Comparison of ENCODE assay signal across 13 mouse cellular contexts in genomic region chr11:102070426-102070825, GRCm38 (mm10). TPM values are rescaled to one million over a fixed set of nuclear protein-coding genes. Genes with fewer than 3 reads are reported as not detected.
A peak's percentile ranks its signal among the peaks of the same experiment; 100 is the strongest.
DNase-seq lines count a peak whose midpoint lies in the region; ATAC-seq and TF ChIP-seq lines count a peak whose summit lies in the region.
"Had no signal": no experiment of that assay in that cellular context is flagged by ENCODE, and none has a peak within 500 bp of the region (broad histone marks: within the 10 kb centered on the region; RNA-seq: fewer than 3 reads in every experiment).

No protein-coding gene starts in this region.

- H3K27ac ChIP-seq in kidney, embryonic 16.5 days (ENCODE audit: low read length) = no peak overlapping the region
- H3K27ac ChIP-seq in kidney, adult 2 months (ENCODE audit: insufficient read depth, low read depth, low read length) = no peak overlapping the region
- no peak overlapping the region for H3K27ac ChIP-seq in embryonic facial prominence, embryonic 11.5 days (replicated peaks; ENCODE audit: low read depth, low read length)
- H3K27ac ChIP-seq in forebrain, embryonic 14.5 days (ENCODE audit: low read depth, low read length) = peak overlapping the region; percentile 46; the same call in 1 of the 2 replicates
- no peak overlapping the region for H3K27ac ChIP-seq in limb, embryonic 13.5 days

- H3K9ac ChIP-seq in kidney, embryonic 16.5 days (replicated peaks; ENCODE audit: low read length) = no peak overlapping the region; the same call in 1 of the 2 replicates
- no peak overlapping the region for H3K9ac ChIP-seq in embryonic facial prominence, embryonic 11.5 days (replicated peaks; ENCODE audit: low read length)
- H3K9ac ChIP-seq in forebrain, embryonic 14.5 days (ENCODE audit: low read length) = no peak overlapping the region; the same call in 1 of the 2 replicates
- no peak overlapping the region for H3K9ac ChIP-seq in limb, embryonic 13.5 days

- no peak for TF ChIP-seq CTCF in kidney, adult 2 months (conservative IDR thresholded peaks at IDR 0.05; ENCODE audit: insufficient read depth, insufficient read length, low read depth, low read length)

- peaks cover 10% of the 10 kb centered on the region; the same call in 1 of the 2 replicates for H3K4me1 ChIP-seq in kidney, embryonic 16.5 days (ENCODE audit: insufficient read depth, low read length)
- no peaks in the 10 kb centered on the region for H3K4me1 ChIP-seq in kidney, adult 2 months (ENCODE audit: control insufficient read depth, insufficient read depth, low read length)
- peaks cover 3% of the 10 kb centered on the region; the same call in 1 of the 2 replicates for H3K4me1 ChIP-seq in embryonic facial prominence, embryonic 11.5 days (ENCODE audit: control insufficient read depth, insufficient read depth, low read length)
- no peaks in the 10 kb centered on the region for H3K4me1 ChIP-seq in forebrain, embryonic 14.5 days (ENCODE audit: control insufficient read depth, insufficient read depth, low read length)
- peaks cover 15% of the 10 kb centered on the region for H3K4me1 ChIP-seq in limb, embryonic 13.5 days
- H3K4me1 ChIP-seq: megakaryocyte, embryonic 14.5 days had no signal

- WGBS in kidney, embryonic 16.5 days = 7% methylated on average over 13 of the region's 13 CpGs
- WGBS in kidney, adult 2 months = 18% methylated on average over 13 of the region's 13 CpGs
- 3% methylated on average over 13 of the region's 13 CpGs for WGBS in embryonic facial prominence, embryonic 11.5 days
- WGBS in forebrain, embryonic 14.5 days = 5% methylated on average over 13 of the region's 13 CpGs
- 4% methylated on average over 13 of the region's 13 CpGs for WGBS in limb, embryonic 13.5 days

- H3K4me2 ChIP-seq in kidney, embryonic 16.5 days (replicated peaks; ENCODE audit: low read depth, low read length) = peak overlapping the region; percentile 33
- peak overlapping the region; percentile 7; the same call in 1 of the 2 replicates for H3K4me2 ChIP-seq in embryonic facial prominence, embryonic 11.5 days (ENCODE audit: low read depth, low read length)
- peak overlapping the region; percentile 3 for H3K4me2 ChIP-seq in forebrain, embryonic 14.5 days (ENCODE audit: low read length)
- peak overlapping the region; percentile 38 for H3K4me2 ChIP-seq in limb, embryonic 13.5 days (replicated peaks)

- no peak overlapping the region for H3K4me3 ChIP-seq in kidney, embryonic 16.5 days (ENCODE audit: low read length)
- no peak overlapping the region for H3K4me3 ChIP-seq in kidney, adult 2 months (ENCODE audit: insufficient read depth, low read depth, low read length)
- H3K4me3 ChIP-seq in embryonic facial prominence, embryonic 11.5 days (ENCODE audit: low read depth, low read length) = no peak overlapping the region
- H3K4me3 ChIP-seq in forebrain, embryonic 14.5 days (ENCODE audit: low read depth, low read length) = no peak overlapping the region
- no peak overlapping the region for H3K4me3 ChIP-seq in limb, embryonic 13.5 days
- H3K4me3 ChIP-seq: megakaryocyte, embryonic 14.5 days had no signal

- H3K9me3 ChIP-seq in kidney, embryonic 16.5 days (ENCODE audit: low read length) = no peaks in the 10 kb centered on the region
- no peaks in the 10 kb centered on the region for H3K9me3 ChIP-seq in embryonic facial prominence, embryonic 11.5 days (replicated peaks; ENCODE audit: control insufficient read depth, low read length)
- H3K9me3 ChIP-seq in forebrain, embryonic 14.5 days (replicated peaks; ENCODE audit: control insufficient read depth, low read length) = no peaks in the 10 kb centered on the region
- no peaks in the 10 kb centered on the region for H3K9me3 ChIP-seq in limb, embryonic 13.5 days
- H3K9me3 ChIP-seq: G1E; megakaryocyte, embryonic 14.5 days had no signal

- H3K27me3 ChIP-seq in kidney, embryonic 16.5 days (ENCODE audit: insufficient read depth, low read length) = no peaks in the 10 kb centered on the region
- H3K27me3 ChIP-seq in kidney, adult 2 months (replicated peaks; ENCODE audit: control insufficient read depth, insufficient read depth, low read length) = no peaks in the 10 kb centered on the region
- no peaks in the 10 kb centered on the region for H3K27me3 ChIP-seq in embryonic facial prominence, embryonic 11.5 days (ENCODE audit: control insufficient read depth, insufficient read depth, low read length)
- H3K27me3 ChIP-seq in forebrain, embryonic 14.5 days (replicated peaks; ENCODE audit: control insufficient read depth, insufficient read depth, low read length) = no peaks in the 10 kb centered on the region
- peaks cover 11% of the 10 kb centered on the region; the same call in 1 of the 2 replicates for H3K27me3 ChIP-seq in limb, embryonic 13.5 days

- 0 out of 2 replicates have a peak, but pooled peaks have one; percentile 63 for ATAC-seq in kidney, embryonic 16.5 days (ENCODE audit: low FRiP score, low TSS enrichment)
- no peak for ATAC-seq in embryonic facial prominence, embryonic 11.5 days (replicated peaks; ENCODE audit: insufficient number of reproducible peaks, low FRiP score, low TSS enrichment, low read depth)
- ATAC-seq in forebrain, embryonic 14.5 days = no peak
- ATAC-seq in limb, embryonic 13.5 days (ENCODE audit: low FRiP score, low read depth) = peak; percentile 66
- no peak for ATAC-seq in erythroid progenitor cell, adult 5-6 weeks (replicated peaks; ENCODE audit: low FRiP score, poor library complexity, severe bottlenecking)

- TF ChIP-seq POLR2A in kidney, adult 2 months (IDR thresholded peaks at IDR 0.05; ENCODE audit: low read depth, low read length) = no peak

- no peak for DNase-seq in kidney, adult 2 months
- peak; percentile 20 for DNase-seq in embryonic facial prominence, embryonic 11.5 days (ENCODE audit: low spot score)
- DNase-seq in forebrain, embryonic 14.5 days (ENCODE audit: low spot score) = peak; percentile 25
- no peak for DNase-seq in layer of hippocampus, adult 18-20 months (ENCODE audit: low spot score in 2 of 2)
- DNase-seq: right cerebral cortex, postnatal 14 days; thymus, postnatal 36 days had no signal

- H3K36me3 ChIP-seq in kidney, embryonic 16.5 days (ENCODE audit: insufficient read depth, low read length) = no peaks in the 10 kb centered on the region
- no peaks in the 10 kb centered on the region for H3K36me3 ChIP-seq in kidney, adult 2 months (ENCODE audit: control insufficient read depth, insufficient read depth, low read length)
- no peaks in the 10 kb centered on the region for H3K36me3 ChIP-seq in embryonic facial prominence, embryonic 11.5 days (replicated peaks; ENCODE audit: control insufficient read depth, insufficient read depth, low read depth, low read length)
- H3K36me3 ChIP-seq in forebrain, embryonic 14.5 days (ENCODE audit: control insufficient read depth, insufficient read depth, low read length) = peaks cover 15% of the 10 kb centered on the region; the same call in 1 of the 2 replicates
- H3K36me3 ChIP-seq in limb, embryonic 13.5 days = peaks cover 11% of the 10 kb centered on the region; the same call in 1 of the 2 replicates

RNA-seq across cellular contexts. Expression of gene Mpp2, which starts 17.9 kb away (rescaled TPM):
- 14.4 and 16.4 TPM in 2 replicates for polyA plus RNA-seq in kidney, embryonic 16.5 days (2015; fragmentation: Nextera tagmentation; extraction: Ambion mirVana)
- polyA plus RNA-seq in kidney, adult 2 months (2012; rRNA removed) = 4.9 and 5.9 TPM in 2 replicates
- 7.4 and 9.1 TPM in 2 replicates for polyA plus RNA-seq in embryonic facial prominence, embryonic 11.5 days (2014; fragmentation: Nextera tagmentation; extraction: Ambion mirVana)
- polyA plus RNA-seq in forebrain, embryonic 14.5 days (2014; fragmentation: Nextera tagmentation; extraction: Ambion mirVana) = 15.3 and 16.8 TPM in 2 replicates
- polyA plus RNA-seq in limb, embryonic 13.5 days (2015; fragmentation: Nextera tagmentation; extraction: Ambion mirVana) = 13.4 and 13.5 TPM in 2 replicates
- 37.5 and 39.0 TPM in 2 replicates for total RNA-seq in erythroid progenitor cell, adult 5-6 weeks (2015; ENCODE audit: low replicate concordance)
- total RNA-seq in erythroid progenitor cell, adult 5-6 weeks (2017; ENCODE audit: low replicate concordance) = 32.9 and 39.0 TPM in 2 replicates
- 100 to 1,000 TPM; 142 to 147 TPM for total RNA-seq in layer of hippocampus, adult 18-20 months (2021)

RNA-seq across cellular contexts. Expression of gene Cd300lg, which starts 29.1 kb away (rescaled TPM):
- polyA plus RNA-seq in kidney, embryonic 16.5 days (2015; fragmentation: Nextera tagmentation; extraction: Ambion mirVana) = 1.3 and 1.8 TPM in 2 replicates
- 62.1 and 67.1 TPM in 2 replicates for polyA plus RNA-seq in kidney, adult 2 months (2012; rRNA removed)
- polyA plus RNA-seq in embryonic facial prominence, embryonic 11.5 days (2014; fragmentation: Nextera tagmentation; extraction: Ambion mirVana) = 0.17 and 0.32 TPM in 2 replicates
- 0.23 TPM in 1 of 2 replicates, not detected in the other for polyA plus RNA-seq in forebrain, embryonic 14.5 days (2014; fragmentation: Nextera tagmentation; extraction: Ambion mirVana)
- polyA plus RNA-seq in limb, embryonic 13.5 days (2015; fragmentation: Nextera tagmentation; extraction: Ambion mirVana) = 0.49 and 0.78 TPM in 2 replicates
- 0.42 and 3.6 TPM in 2 replicates for total RNA-seq in erythroid progenitor cell, adult 5-6 weeks (2015; ENCODE audit: low replicate concordance)
- 0.23 and 0.64 TPM in 2 replicates for total RNA-seq in erythroid progenitor cell, adult 5-6 weeks (2017; ENCODE audit: low replicate concordance)
- total RNA-seq in layer of hippocampus, adult 18-20 months (2021) = not detected
- total RNA-seq: G1E had no signal
- polyA plus RNA-seq: G1E had no signal

RNA-seq across cellular contexts. Expression of gene Ppy, which starts 30.7 kb away (rescaled TPM):
- not detected in 2 replicates for polyA plus RNA-seq in kidney, embryonic 16.5 days (2015; fragmentation: Nextera tagmentation; extraction: Ambion mirVana)
- polyA plus RNA-seq in kidney, adult 2 months (2012; rRNA removed) = not detected in 2 replicates
- polyA plus RNA-seq in embryonic facial prominence, embryonic 11.5 days (2014; fragmentation: Nextera tagmentation; extraction: Ambion mirVana) = not detected in 2 replicates
- not detected in 2 replicates for polyA plus RNA-seq in forebrain, embryonic 14.5 days (2014; fragmentation: Nextera tagmentation; extraction: Ambion mirVana)
- not detected in 2 replicates for polyA plus RNA-seq in limb, embryonic 13.5 days (2015; fragmentation: Nextera tagmentation; extraction: Ambion mirVana)
- total RNA-seq in erythroid progenitor cell, adult 5-6 weeks (2015; ENCODE audit: low replicate concordance) = not detected in 2 replicates
- total RNA-seq in erythroid progenitor cell, adult 5-6 weeks (2017; ENCODE audit: low replicate concordance) = not detected in 2 replicates
- total RNA-seq in layer of hippocampus, adult 18-20 months (2021) = not detected
- total RNA-seq: common myeloid progenitor, adult 5-6 weeks; G1E; left cerebral cortex, adult 8-10 months had no signal

RNA-seq across cellular contexts. Expression of gene Pyy, which starts 37.2 kb away (rescaled TPM):
- not detected in 2 replicates for polyA plus RNA-seq in kidney, embryonic 16.5 days (2015; fragmentation: Nextera tagmentation; extraction: Ambion mirVana)
- not detected in 2 replicates for polyA plus RNA-seq in kidney, adult 2 months (2012; rRNA removed)
- polyA plus RNA-seq in embryonic facial prominence, embryonic 11.5 days (2014; fragmentation: Nextera tagmentation; extraction: Ambion mirVana) = not detected in 2 replicates
- not detected in 2 replicates for polyA plus RNA-seq in forebrain, embryonic 14.5 days (2014; fragmentation: Nextera tagmentation; extraction: Ambion mirVana)
- not detected in 2 replicates for polyA plus RNA-seq in limb, embryonic 13.5 days (2015; fragmentation: Nextera tagmentation; extraction: Ambion mirVana)
- total RNA-seq in erythroid progenitor cell, adult 5-6 weeks (2015; ENCODE audit: low replicate concordance) = not detected in 2 replicates
- not detected in 2 replicates for total RNA-seq in erythroid progenitor cell, adult 5-6 weeks (2017; ENCODE audit: low replicate concordance)
- not detected for total RNA-seq in layer of hippocampus, adult 18-20 months (2021)
- total RNA-seq: common myeloid progenitor, adult 5-6 weeks; G1E; left cerebral cortex, adult 8-10 months had no signal
- polyA plus RNA-seq: G1E had no signal

RNA-seq across cellular contexts. Expression of gene Mpp3, which starts 42.2 kb away (rescaled TPM):
- 7.2 and 9.0 TPM in 2 replicates for polyA plus RNA-seq in kidney, embryonic 16.5 days (2015; fragmentation: Nextera tagmentation; extraction: Ambion mirVana)
- polyA plus RNA-seq in kidney, adult 2 months (2012; rRNA removed) = 2.3 and 3.5 TPM in 2 replicates
- polyA plus RNA-seq in embryonic facial prominence, embryonic 11.5 days (2014; fragmentation: Nextera tagmentation; extraction: Ambion mirVana) = 6.3 and 6.8 TPM in 2 replicates
- 34.2 and 39.6 TPM in 2 replicates for polyA plus RNA-seq in forebrain, embryonic 14.5 days (2014; fragmentation: Nextera tagmentation; extraction: Ambion mirVana)
- 10.0 and 10.2 TPM in 2 replicates for polyA plus RNA-seq in limb, embryonic 13.5 days (2015; fragmentation: Nextera tagmentation; extraction: Ambion mirVana)
- total RNA-seq in erythroid progenitor cell, adult 5-6 weeks (2015; ENCODE audit: low replicate concordance) = not detected in 2 replicates
- not detected in 2 replicates for total RNA-seq in erythroid progenitor cell, adult 5-6 weeks (2017; ENCODE audit: low replicate concordance)
- 10 to 100 TPM; 85.5 to 88.9 TPM for total RNA-seq in layer of hippocampus, adult 18-20 months (2021)
- total RNA-seq: common myeloid progenitor, adult 5-6 weeks had no signal
- polyA plus RNA-seq: G1E had no signal

Comparison
In these comparisons a context has a peak if more than half of its experiments do, and no peak if none do; other contexts are left out.
1. RNA of gene Cd300lg, which starts 29.1 kb away (polyA plus RNA-seq): 62.1 to 67.1 TPM in kidney, adult 2 months; 1.3 to 1.8 TPM in kidney, embryonic 16.5 days, 0.49 to 0.78 TPM in limb, embryonic 13.5 days, 0.17 to 0.32 TPM in embryonic facial prominence, embryonic 11.5 days and 0.23 TPM in forebrain, embryonic 14.5 days; every median in the first group is over 10 times any median in the second.
2. ATAC-seq: peak in kidney, embryonic 16.5 days (single experiment) and limb, embryonic 13.5 days (single experiment); none in embryonic facial prominence, embryonic 11.5 days (single experiment), forebrain, embryonic 14.5 days (single experiment) and erythroid progenitor cell, adult 5-6 weeks (single experiment).
3. DNase-seq: peak in embryonic facial prominence, embryonic 11.5 days (single experiment) and forebrain, embryonic 14.5 days (single experiment); none in kidney, adult 2 months (single experiment) and layer of hippocampus, adult 18-20 months (0 of 2).
4. Peak in every context shown above with its lines, with median percentiles within 50 percentile points of each other: H3K4me2 ChIP-seq.